Mouse (Mus musculus): ENCODE data around the gene Psmc2.

GRCm38 (mm10) chr5:21813994-21814393 lies 28.9 kb downstream of the Psmc2 start:
- peak; percentile 68; the same call in 1 of the 2 replicates for TF ChIP-seq CTCF (IDR thresholded peaks at IDR 0.05; ENCODE audit: control insufficient read depth, insufficient read depth, insufficient replicate concordance, low read depth, low read length)
- TF ChIP-seq POLR2A (IDR thresholded peaks at IDR 0.05; ENCODE audit: control insufficient read depth, low read depth, low read length) = no peak
